Mouse (Mus musculus) CH12.LX (cell line): ENCODE measurements around the gene Glb1. TPM values are rescaled to one million over a fixed set of nuclear protein-coding genes. Genes with fewer than 3 reads are reported as not detected.
A peak's percentile ranks its signal among the peaks of the same experiment; 100 is the strongest.

Source experiments
- DNase-seq: peaks from one replicate; pipeline ENCODE4 v3.0.0-alpha.2; 2013; ENCODE audit errors: extremely low read depth
- H3K27ac ChIP-seq: 2 replicates; pipeline ENCODE4 v1.5.1; 2012; ENCODE audit warnings: low read depth, mild to moderate bottlenecking, control low read depth, moderate library complexity; ENCODE audit not compliant: insufficient read depth
- H3K27me3 ChIP-seq: replicated peaks from 2 replicates; pipeline ENCODE3; 2012; ENCODE audit warnings: inconsistent platforms
- H3K36me3 ChIP-seq, 2 experiments: replicated peaks in 1 of 2; 2 replicates each; pipeline versions ENCODE3 to v1.6.1; 2012; ENCODE audit warnings: inconsistent platforms in 1 of 2, low read length in 1 of 2, mild to moderate bottlenecking in 1 of 2, mixed read lengths in 1 of 2, moderate library complexity in 1 of 2; ENCODE audit not compliant: control insufficient read depth in 1 of 2, insufficient read depth in 1 of 2
- H3K4me1 ChIP-seq, 2 experiments: 2 replicates each; pipeline ENCODE4 v1.6.1; 2012; ENCODE audit warnings: inconsistent platforms in 1 of 2, moderate library complexity in 1 of 2; ENCODE audit not compliant: insufficient read depth in 2 of 2, control insufficient read depth in 1 of 2
- H3K4me2 ChIP-seq: 2 replicates; pipeline ENCODE4 v1.6.1; 2012; ENCODE audit warnings: low read depth, mild to moderate bottlenecking, control low read depth; ENCODE audit not compliant: poor library complexity, insufficient read depth, severe bottlenecking
- H3K4me3 ChIP-seq, 3 experiments: fragments of 150-350 bp in 1 of 3; sonication (generic) in 1 of 3; replicated peaks in 1 of 3; 2 replicates each; pipeline versions ENCODE3 to v1.5.1; 2011 to 2012; ENCODE audit warnings: low read depth in 2 of 3, low read length in 2 of 3, mild to moderate bottlenecking in 2 of 3, moderate library complexity in 2 of 3, control low read depth in 1 of 3, improper control_type of control experiment in 1 of 3, inconsistent platforms in 1 of 3, mixed read lengths in 1 of 3; ENCODE audit not compliant: poor library complexity in 1 of 3
- H3K79me2 ChIP-seq: replicated peaks from 2 replicates; pipeline ENCODE4 v1.6.1; 2012; ENCODE audit warnings: mild to moderate bottlenecking, moderate library complexity; ENCODE audit not compliant: control insufficient read depth, poor library complexity, insufficient read depth, severe bottlenecking; ENCODE audit errors: extremely low read depth
- H3K9ac ChIP-seq: 2 replicates; pipeline ENCODE4 v1.6.1; 2012; ENCODE audit warnings: low read depth, mild to moderate bottlenecking, control low read depth, moderate library complexity; ENCODE audit not compliant: insufficient read depth
- H3K9me3 ChIP-seq: replicated peaks from 2 replicates; pipeline ENCODE3; 2012; ENCODE audit warnings: low read length, inconsistent platforms, mixed read lengths
- BHLHE40 ChIP-seq: IDR thresholded peaks from 2 replicates; pipeline ENCODE4 v1.6.1; 2011; ENCODE audit warnings: mild to moderate bottlenecking, low read depth, low read length, improper control_type of control experiment
- CHD2 ChIP-seq: IDR thresholded peaks from 2 replicates; pipeline ENCODE4 v1.6.1; 2011; ENCODE audit warnings: low read length, improper control_type of control experiment
- EP300 ChIP-seq: IDR thresholded peaks from 2 replicates; pipeline ENCODE4 v1.6.1; 2011; ENCODE audit warnings: low read length, improper control_type of control experiment
- ETS1 ChIP-seq: conservative IDR thresholded peaks from 2 replicates; pipeline ENCODE4 v1.6.1; 2012; ENCODE audit warnings: low read depth, mild to moderate bottlenecking, inconsistent platforms, low read length, improper control_type of control experiment, moderate library complexity
- HCFC1 ChIP-seq: IDR thresholded peaks from 2 replicates; pipeline ENCODE4 v1.6.1; 2012; ENCODE audit warnings: low read depth, mild to moderate bottlenecking, inconsistent platforms, low read length, improper control_type of control experiment
- IRF4 ChIP-seq: IDR thresholded peaks from 2 replicates; pipeline ENCODE4 v1.6.1; 2014; ENCODE audit warnings: low read depth, mild to moderate bottlenecking, inconsistent platforms, low read length, improper control_type of control experiment
- JUN ChIP-seq: IDR thresholded peaks from 2 replicates; pipeline ENCODE4 v1.6.1; 2011; ENCODE audit warnings: low read depth, mild to moderate bottlenecking, low read length, improper control_type of control experiment, moderate library complexity; ENCODE audit not compliant: insufficient read depth
- MEF2A ChIP-seq: IDR thresholded peaks from 2 replicates; pipeline ENCODE4 v1.6.1; 2014; ENCODE audit warnings: low read depth, mild to moderate bottlenecking, inconsistent platforms, low read length, improper control_type of control experiment, borderline replicate concordance
- NELFE ChIP-seq: IDR thresholded peaks from 2 replicates; pipeline ENCODE4 v1.6.1; 2011; ENCODE audit warnings: low read depth, low read length, improper control_type of control experiment
- POLR2A ChIP-seq: IDR thresholded peaks from 2 replicates; pipeline ENCODE4 v1.6.1; 2011; ENCODE audit warnings: low read depth, mild to moderate bottlenecking, improper control_type of control experiment, low read length
- RAD21 ChIP-seq: IDR thresholded peaks from 2 replicates; pipeline ENCODE4 v1.6.1; 2011; ENCODE audit warnings: low read depth, mild to moderate bottlenecking, low read length, improper control_type of control experiment, moderate library complexity
- SIN3A ChIP-seq: IDR thresholded peaks from 2 replicates; pipeline ENCODE4 v1.6.1; 2012; ENCODE audit warnings: low read length, improper control_type of control experiment, inconsistent platforms
- TBP ChIP-seq: conservative IDR thresholded peaks from 2 replicates; pipeline ENCODE4 v1.6.1; 2011; ENCODE audit warnings: low read depth, low read length, improper control_type of control experiment
- TCF12 ChIP-seq: IDR thresholded peaks from 2 replicates; pipeline ENCODE4 v1.6.1; 2014; ENCODE audit warnings: low read depth, mild to moderate bottlenecking, inconsistent platforms, low read length, improper control_type of control experiment
- USF1 ChIP-seq: IDR thresholded peaks from 2 replicates; pipeline ENCODE4 v1.6.1; 2014; ENCODE audit warnings: low read depth, mild to moderate bottlenecking, inconsistent platforms, low read length, improper control_type of control experiment
- ZC3H11A ChIP-seq: IDR thresholded peaks from 2 replicates; pipeline ENCODE4 v1.6.1; 2012; ENCODE audit warnings: low read depth, mild to moderate bottlenecking, inconsistent platforms, low read length, improper control_type of control experiment
- ZKSCAN1 ChIP-seq: IDR thresholded peaks from 2 replicates; pipeline ENCODE4 v1.6.1; 2012; ENCODE audit warnings: low read depth, inconsistent platforms, low read length, improper control_type of control experiment, borderline replicate concordance
- dilution Hi-C: fragments of 300-500 bp; cut with MboI; formaldehyde crosslinking; loops from 2 replicates; pipeline ENCODE4 v1.14.3; 2020; ENCODE audit warnings: low sequenced_read_pairs; ENCODE audit not compliant: extremely low pct_unique_long_range_greater_than_20kb, extremely low pct_ligation_motif_present
- in situ Hi-C: fragments of 300-500 bp; cut with MboI; formaldehyde crosslinking; loops from 3 replicates; pipeline ENCODE4 v1.14.3; 2019; ENCODE audit warnings: low sequenced_read_pairs, low pct_ligation_motif_present, low pct_unique_long_range_greater_than_20kb, mixed read lengths
- polyA plus RNA-seq: library from polyadenylated mRNA; unstranded; fragments of >175 nt; gene quantifications from 2 replicates; pipeline ENCODE4 v1.2.1, GENCODE M21; 2012; ENCODE audit warnings: low read depth; ENCODE audit not compliant: insufficient read length
- total RNA-seq, 2 experiments: library from RNA; depleted of rRNA; stranded (reverse); fragments of 300-350 nt in 1 of 2; fragments of >200 nt in 1 of 2; gene quantifications; 2 replicates each; pipeline ENCODE4 v1.2.3; 2012 to 2014

The Glb1 gene
- total and polyA plus RNA-seq, 3 experiments = 25.7 to 40.7 (median 35.4) TPM

DNA sequence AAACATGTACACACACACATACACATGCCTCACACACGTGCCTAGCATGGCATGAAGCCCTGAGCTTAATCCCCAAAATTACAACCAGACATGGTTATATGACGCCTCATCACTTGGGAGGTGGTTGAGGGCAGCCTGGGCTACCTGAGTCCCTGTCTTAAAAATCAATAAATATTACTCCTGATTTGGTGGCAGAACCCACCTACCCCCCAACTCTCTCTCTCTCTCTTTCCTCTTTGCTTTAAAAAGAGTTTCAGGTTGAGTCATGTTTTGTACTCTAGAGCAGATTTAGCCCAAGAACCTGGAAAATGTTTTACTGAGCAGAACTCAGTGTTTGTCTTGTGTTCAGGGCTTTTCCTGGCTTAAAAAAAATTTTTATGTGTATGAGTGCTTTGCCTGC is 54.5 kb downstream of the Glb1 start (continued):
- peak; percentile 87 for TF ChIP-seq BHLHE40
- peak; percentile 67; the same call in 1 of the 2 replicates for TF ChIP-seq SIN3A
- no peak for TF ChIP-seq TBP
- no peak; the same call in 1 of the 2 replicates for TF ChIP-seq RAD21
- peak; percentile 68; the same call in 1 of the 2 replicates for TF ChIP-seq CHD2
- TF ChIP-seq NELFE = no peak
- no peak for TF ChIP-seq TCF12
- peak; percentile 96 for TF ChIP-seq EP300
- 0 out of 2 replicates have a peak, but pooled peaks have one; percentile 15 for TF ChIP-seq HCFC1
- TF ChIP-seq POLR2A = no peak
- TF ChIP-seq MEF2A = peak; percentile 95
- TF ChIP-seq ZC3H11A = no peak
- TF ChIP-seq ETS1 = peak; percentile 78
- TF ChIP-seq JUN = peak; percentile 83

- dilution Hi-C loops = no loop called here
These were observed 57.6 kb downstream of the Glb1 start for GRCm38 (mm10) chr9:114458436-114458835.

GRCm38 (mm10) chr9:114462569-114462968 is 61.7 kb downstream of the Glb1 start:
- Histone ChIP-seq H3K4me2 (no peak overlapping the region), H3K9ac (no peak overlapping the region), H3K4me3 (no peak overlapping the region), H3K27ac (no peak overlapping the region), H3K4me1 (peaks cover 23 to 80% of the 10 kb centered on the region in 2 experiments), H3K9me3 (peaks cover 1% of the 10 kb centered on the region), H3K36me3 (peaks cover 39 to 81% of the 10 kb centered on the region in 2 experiments), H3K79me2 (no peaks in the 10 kb centered on the region), H3K27me3 (no peaks in the 10 kb centered on the region)
- dilution Hi-C loops (no loop called here), in situ Hi-C loops (no loop called here)
- TF ChIP-seq IRF4 (no peak), ZKSCAN1 (no peak)
- no peak for DNase-seq

More at GRCm38 (mm10) chr9:114458436-114458835, 57.6 kb downstream of the Glb1 start:
- no peak overlapping the region for H3K4me3 ChIP-seq
- in situ Hi-C loops = no loop called here
- no peaks in the 10 kb centered on the region for H3K79me2 ChIP-seq
- H3K4me1 ChIP-seq = peaks cover 16 to 83% of the 10 kb centered on the region in 2 experiments
- H3K4me2 ChIP-seq = no peak overlapping the region
- no peak for DNase-seq
- peaks cover 29 to 56% of the 10 kb centered on the region in 2 experiments for H3K36me3 ChIP-seq
- H3K27me3 ChIP-seq = no peaks in the 10 kb centered on the region
- H3K9me3 ChIP-seq = no peaks in the 10 kb centered on the region
- H3K27ac ChIP-seq = no peak overlapping the region
- no peak for TF ChIP-seq USF1
- no peak overlapping the region for H3K9ac ChIP-seq
